Mouse (Mus musculus) intestine, postnatal 0 days (tissue): Measurements from ENCODE around the gene Slc5a3. TPM values are rescaled to one million over a fixed set of nuclear protein-coding genes. Genes with fewer than 3 reads are reported as not detected.

Source experiments
- ATAC-seq: fragments of 200-750 bp; cut with Nextera tagmentation; 2 replicates; pipeline ENCODE4 v1.8.0; 2017; ENCODE audit warnings: mild to moderate bottlenecking, moderate TSS enrichment, moderate library complexity
- H3K27ac ChIP-seq: fragments of 300-500 bp; sonication (generic); 2 replicates; pipeline ENCODE4 v1.5.1; 2014; ENCODE audit warnings: mild to moderate bottlenecking, low read depth, low read length, moderate library complexity
- H3K27me3 ChIP-seq: fragments of 300-500 bp; sonication (generic); replicated peaks from 2 replicates; pipeline ENCODE4 v1.6.1; 2014; ENCODE audit warnings: low read length, mixed read lengths; ENCODE audit not compliant: control insufficient read depth, insufficient read depth
- H3K36me3 ChIP-seq: fragments of 300-500 bp; sonication (generic); 2 replicates; pipeline ENCODE4 v1.6.1; 2014; ENCODE audit warnings: mild to moderate bottlenecking, moderate library complexity; ENCODE audit not compliant: control insufficient read depth, insufficient read depth
- H3K4me1 ChIP-seq: fragments of 300-500 bp; sonication (generic); replicated peaks from 2 replicates; pipeline ENCODE4 v1.6.1; 2014; ENCODE audit warnings: antibody characterized with exemption, low read length, mixed read lengths; ENCODE audit not compliant: control insufficient read depth, insufficient read depth
- H3K4me2 ChIP-seq: fragments of 300-500 bp; sonication (generic); replicated peaks from 2 replicates; pipeline ENCODE4 v1.6.1; 2014; ENCODE audit warnings: low read depth, mild to moderate bottlenecking, moderate library complexity
- H3K4me3 ChIP-seq: fragments of 300-500 bp; sonication (generic); 2 replicates; pipeline ENCODE4 v1.5.1; 2014; ENCODE audit warnings: low read depth, low read length
- H3K9ac ChIP-seq: fragments of 300-500 bp; sonication (generic); 2 replicates; pipeline ENCODE4 v1.6.1; 2014; ENCODE audit warnings: mild to moderate bottlenecking, low read depth, low read length
- H3K9me3 ChIP-seq: fragments of 300-500 bp; sonication (generic); 2 replicates; pipeline ENCODE4 v1.6.1; 2016; ENCODE audit warnings: mixed run types; ENCODE audit not compliant: control insufficient read depth
- CTCF ChIP-seq: sonication (generic); IDR thresholded peaks from 2 replicates; pipeline ENCODE4 v1.5.1; 2016; ENCODE audit warnings: low read depth, mild to moderate bottlenecking, control low read depth, antibody characterized with exemption, moderate library complexity
- WGBS: fragments of 180-500 bp; shearing (Covaris S2); extraction: QIAGEN DNeasy Blood & Tissue Kit; methylation state at CpG from one replicate; pipeline ENCODE4 v1.1.7; 2014; 5-methylcytosine and 5-hydroxymethylcytosine counted together
- polyA plus RNA-seq: library from polyadenylated mRNA; unstranded; fragments of >200 nt; fragmentation: Nextera tagmentation; extraction: Ambion mirVana; gene quantifications from 2 replicates; pipeline ENCODE4 v1.2.1, GENCODE M21; 2015

Slc5a3 gene
- polyA plus RNA-seq, 1 experiment from 2014 or later, result 1.1 TPM

GRCm38 (mm10) chr16:92022494-92023283 is 35.4 kb upstream of the Slc5a3 start:
- TF ChIP-seq CTCF, result no peak
- peak overlapping the region; percentile 37 for H3K4me2 ChIP-seq

GRCm38 (mm10) chr16:92033286-92033685 is 24.8 kb upstream of the Slc5a3 start:
- WGBS, result 91% methylated on average over 3 of the region's 3 CpGs
- no peaks in the 10 kb centered on the region for H3K4me1 ChIP-seq
- no peak overlapping the region for H3K27ac ChIP-seq
- H3K36me3 ChIP-seq, result no peaks in the 10 kb centered on the region
- no peak overlapping the region for H3K4me3 ChIP-seq
- no peak overlapping the region for H3K9ac ChIP-seq
- ATAC-seq, result no peak
- no peaks in the 10 kb centered on the region for H3K9me3 ChIP-seq
- TF ChIP-seq CTCF, result no peak
- no peak overlapping the region for H3K4me2 ChIP-seq
- H3K27me3 ChIP-seq, result no peaks in the 10 kb centered on the region

More at GRCm38 (mm10) chr16:92022494-92023283, 35.4 kb upstream of the Slc5a3 start:
- 52% methylated on average over 20 of the region's 20 CpGs for WGBS
- H3K9ac ChIP-seq, result no peak overlapping the region
- H3K27me3 ChIP-seq, result no peaks in the 10 kb centered on the region
- no peaks in the 10 kb centered on the region for H3K4me1 ChIP-seq
- H3K36me3 ChIP-seq, result no peaks in the 10 kb centered on the region
- no peak overlapping the region for H3K4me3 ChIP-seq
- no peaks in the 10 kb centered on the region for H3K9me3 ChIP-seq
- H3K27ac ChIP-seq, result no peak overlapping the region
- ATAC-seq, result peak; percentile 73

- H3K27ac ChIP-seq, result no peak overlapping the region
- no peaks in the 10 kb centered on the region for H3K36me3 ChIP-seq
- WGBS, result 81% methylated on average over 5 of the region's 5 CpGs
- no peak for TF ChIP-seq CTCF
- H3K4me1 ChIP-seq, result no peaks in the 10 kb centered on the region; the same call in 1 of the 2 replicates
- no peaks in the 10 kb centered on the region for H3K9me3 ChIP-seq
- no peak for ATAC-seq
- H3K27me3 ChIP-seq, result no peaks in the 10 kb centered on the region
- no peak overlapping the region for H3K4me3 ChIP-seq
- H3K4me2 ChIP-seq, result no peak overlapping the region
- H3K9ac ChIP-seq, result no peak overlapping the region
Measured at GRCm38 (mm10) chr16:92034676-92035075, 23.4 kb upstream of the Slc5a3 start.

- H3K4me1 ChIP-seq, result no peaks in the 10 kb centered on the region; the same call in 1 of the 2 replicates
- H3K27ac ChIP-seq, result no peak overlapping the region; the same call in 1 of the 2 replicates
- H3K27me3 ChIP-seq, result no peaks in the 10 kb centered on the region
- no peaks in the 10 kb centered on the region for H3K9me3 ChIP-seq
- 39% methylated on average over 8 of the region's 8 CpGs for WGBS
- H3K4me2 ChIP-seq, result no peak overlapping the region
- H3K36me3 ChIP-seq, result no peaks in the 10 kb centered on the region
- no peak overlapping the region for H3K4me3 ChIP-seq
- H3K9ac ChIP-seq, result no peak overlapping the region
- 0 out of 2 replicates have a peak, but pooled peaks have one; percentile 10 for ATAC-seq
- TF ChIP-seq CTCF, result no peak
Measured at GRCm38 (mm10) chr16:92036701-92037100, 21.4 kb upstream of the Slc5a3 start.

- H3K27ac ChIP-seq, result no peak overlapping the region
- H3K4me1 ChIP-seq, result no peaks in the 10 kb centered on the region; the same call in 1 of the 2 replicates
- H3K36me3 ChIP-seq, result no peaks in the 10 kb centered on the region
- no peak overlapping the region for H3K9ac ChIP-seq
- 79% methylated on average over 21 of the region's 21 CpGs for WGBS
- H3K9me3 ChIP-seq, result no peaks in the 10 kb centered on the region
- H3K27me3 ChIP-seq, result no peaks in the 10 kb centered on the region
- no peak overlapping the region for H3K4me3 ChIP-seq
- TF ChIP-seq CTCF, result no peak
- no peak overlapping the region for H3K4me2 ChIP-seq
- no peak for ATAC-seq
Measured at GRCm38 (mm10) chr16:92037891-92038607, 20.1 kb upstream of the Slc5a3 start.

GRCm38 (mm10) chr16:92039421-92039820 is 18.7 kb upstream of the Slc5a3 start:
- TF ChIP-seq CTCF, result no peak
- H3K4me2 ChIP-seq, result no peak overlapping the region
- peak; percentile 93 for ATAC-seq
- no peak overlapping the region for H3K4me3 ChIP-seq
- WGBS, result 53% methylated on average over 7 of the region's 7 CpGs
- H3K36me3 ChIP-seq, result no peaks in the 10 kb centered on the region
- no peak overlapping the region for H3K9ac ChIP-seq
- H3K9me3 ChIP-seq, result no peaks in the 10 kb centered on the region
- no peaks in the 10 kb centered on the region; the same call in 1 of the 2 replicates for H3K4me1 ChIP-seq
- no peaks in the 10 kb centered on the region for H3K27me3 ChIP-seq
- 0 out of 2 replicates have a peak overlapping the region, but pooled peaks have one; percentile 50 for H3K27ac ChIP-seq
